Mouse (Mus musculus) cortical plate, adult 2 months (tissue): Measurements from ENCODE around the gene Yif1a.

ENCODE experiments used
- CTCF ChIP-seq: fragments of 200-500 bp; IDR thresholded peaks from 2 replicates; pipeline ENCODE4 v1.5.1; 2011; ENCODE audit warnings: mild to moderate bottlenecking, control low read depth, low read length; ENCODE audit not compliant: insufficient read depth; ENCODE audit errors: extremely low read depth
- POLR2A ChIP-seq: fragments of 200-500 bp; IDR thresholded peaks from 2 replicates; pipeline ENCODE4 v1.6.1; 2011; ENCODE audit warnings: mild to moderate bottlenecking, low read length, control low read depth; ENCODE audit not compliant: insufficient read depth; ENCODE audit errors: extremely low read depth

DNA sequence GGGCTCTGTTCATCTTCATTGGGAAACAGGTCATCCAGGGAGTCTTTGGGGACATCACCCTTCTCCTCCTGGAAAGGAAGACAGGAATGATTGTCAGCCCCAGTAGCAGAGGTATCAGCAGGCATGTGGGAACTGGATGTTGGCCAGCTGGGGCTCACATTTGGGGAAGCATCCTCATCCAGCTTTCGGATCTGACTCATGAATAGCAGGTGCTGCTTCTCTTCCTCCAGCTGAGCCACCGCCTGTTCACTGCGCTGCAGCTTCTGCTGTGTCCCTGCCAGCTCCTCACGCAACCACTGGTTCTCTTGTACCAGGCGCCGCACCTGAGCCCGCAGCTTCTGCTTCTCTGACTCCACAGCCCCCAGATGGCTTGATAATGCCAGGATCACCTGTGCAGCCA lies 25.4 kb downstream of the Yif1a start:
- no peak for TF ChIP-seq POLR2A
- TF ChIP-seq CTCF, result no peak
